Mouse (Mus musculus) liver, embryonic 14.5 days (tissue): ENCODE data around the gene Artn.

ENCODE experiments used
- CTCF ChIP-seq: IDR thresholded peaks from 2 replicates; pipeline ENCODE4 v1.5.1; 2016; ENCODE audit warnings: antibody characterized with exemption, low read depth, control low read depth
- EP300 ChIP-seq: IDR thresholded peaks from 2 replicates; pipeline ENCODE4 v1.6.1; 2016; ENCODE audit warnings: antibody characterized with exemption, low read depth

DNA sequence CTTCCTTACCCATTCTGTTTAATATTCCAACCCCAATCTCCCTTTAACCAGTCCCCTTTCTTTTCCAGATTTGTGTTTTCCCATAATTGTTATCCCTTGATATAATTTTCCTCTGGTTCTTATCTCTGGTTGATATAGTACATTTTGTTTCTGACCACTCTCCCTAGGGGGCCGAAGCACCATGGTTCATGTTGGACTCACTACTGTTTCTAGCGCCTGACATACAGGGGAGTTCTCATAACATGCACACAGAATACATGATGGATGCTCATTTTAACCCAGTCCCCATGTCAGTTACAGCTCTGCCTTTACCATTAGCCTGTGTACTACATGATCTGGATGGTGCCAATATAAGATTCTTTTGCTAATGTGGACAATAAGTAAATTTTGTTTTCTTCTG lies 41.6 kb downstream of the Artn start:
- no peak for TF ChIP-seq CTCF
- no peak for TF ChIP-seq EP300
